9 mouse cellular contexts compared by ENCODE assay signal in genomic region chr17:24243311-24243969, GRCm38 (mm10). TPM values are rescaled to one million over a fixed set of nuclear protein-coding genes. Genes with fewer than 3 reads are reported as not detected.
DNase-seq lines count a peak whose midpoint lies in the region; ATAC-seq lines count a peak whose summit lies in the region.
"Had no signal": no experiment of that assay in that cellular context is flagged by ENCODE, and none has a peak within 500 bp of the region (broad histone marks: within the 10 kb centered on the region; RNA-seq: fewer than 3 reads in every experiment).

No protein-coding gene starts in this region.

- DNase-seq in intestine, embryonic 14.5 days (ENCODE audit: low spot score): peak; percentile 73
- peak; percentile 48 for DNase-seq in A20 (ENCODE audit: low read depth, low spot score)
- peak; percentile 56 for DNase-seq in T-cell, adult 2 months (ENCODE audit: low spot score)
- DNase-seq in kidney, postnatal 4 days: peak; percentile 71 to 72
- DNase-seq in splenic B cell, adult 2 months (ENCODE audit: low read depth, low spot score): peak; percentile 66
- DNase-seq in cerebellum, adult 11-12 months: no peak

- no peak overlapping the region for H3K9ac ChIP-seq in intestine, embryonic 14.5 days (ENCODE audit: low read length)
- H3K9ac ChIP-seq in intestine, embryonic 16.5 days (ENCODE audit: low read depth, low read length): no peak overlapping the region
- H3K9ac ChIP-seq in forebrain, embryonic 12.5 days: no peak overlapping the region
- H3K9ac ChIP-seq: midbrain, embryonic 12.5 days had no signal

- 79% methylated on average over 4 of the region's 4 CpGs for WGBS in intestine, embryonic 14.5 days
- 83% methylated on average over 4 of the region's 4 CpGs for WGBS in intestine, embryonic 16.5 days
- 88% methylated on average over 4 of the region's 4 CpGs for WGBS in forebrain, embryonic 12.5 days

- no peaks in the 10 kb centered on the region for H3K27me3 ChIP-seq in intestine, embryonic 14.5 days (replicated peaks; ENCODE audit: control insufficient read depth, insufficient read depth, low read length)
- H3K27me3 ChIP-seq in intestine, embryonic 16.5 days (replicated peaks; ENCODE audit: control insufficient read depth, insufficient read depth, low read length): no peaks in the 10 kb centered on the region
- no peaks in the 10 kb centered on the region for H3K27me3 ChIP-seq in splenic B cell, adult 2 months (ENCODE audit: control insufficient read depth, insufficient read depth, low read length, poor library complexity, severe bottlenecking)
- no peaks in the 10 kb centered on the region for H3K27me3 ChIP-seq in forebrain, embryonic 12.5 days
- H3K27me3 ChIP-seq: midbrain, embryonic 12.5 days had no signal

- H3K9me3 ChIP-seq in intestine, embryonic 14.5 days (ENCODE audit: control insufficient read depth, low read length): peaks cover 9% of the 10 kb centered on the region; the same call in 1 of the 2 replicates
- H3K9me3 ChIP-seq in intestine, embryonic 16.5 days (ENCODE audit: control insufficient read depth, low read length): peaks cover 7% of the 10 kb centered on the region; the same call in 1 of the 2 replicates
- peaks cover 7% of the 10 kb centered on the region; the same call in 1 of the 2 replicates for H3K9me3 ChIP-seq in forebrain, embryonic 12.5 days

- no peaks in the 10 kb centered on the region for H3K4me1 ChIP-seq in intestine, embryonic 14.5 days (replicated peaks; ENCODE audit: control insufficient read depth, insufficient read depth, low read length)
- no peaks in the 10 kb centered on the region for H3K4me1 ChIP-seq in intestine, embryonic 16.5 days (ENCODE audit: control insufficient read depth, insufficient read depth, low read length)
- H3K4me1 ChIP-seq in forebrain, embryonic 12.5 days: no peaks in the 10 kb centered on the region
- H3K4me1 ChIP-seq: midbrain, embryonic 12.5 days had no signal

- H3K4me2 ChIP-seq in intestine, embryonic 14.5 days (ENCODE audit: low read length): no peak overlapping the region
- H3K4me2 ChIP-seq in intestine, embryonic 16.5 days (ENCODE audit: low read depth, low read length): no peak overlapping the region
- H3K4me2 ChIP-seq in forebrain, embryonic 12.5 days: no peak overlapping the region
- H3K4me2 ChIP-seq: midbrain, embryonic 12.5 days had no signal

- ATAC-seq in intestine, embryonic 14.5 days (replicated peaks; ENCODE audit: low FRiP score, low TSS enrichment, low read depth): no peak
- no peak for ATAC-seq in intestine, embryonic 16.5 days
- no peak for ATAC-seq in forebrain, embryonic 12.5 days (ENCODE audit: low FRiP score)

- H3K36me3 ChIP-seq in intestine, embryonic 14.5 days (ENCODE audit: control insufficient read depth, insufficient read depth, low read length): peaks cover 90% of the 10 kb centered on the region
- peaks cover 54% of the 10 kb centered on the region for H3K36me3 ChIP-seq in intestine, embryonic 16.5 days (ENCODE audit: control insufficient read depth, insufficient read depth, low read length)
- 0 out of 2 replicates have a peak, but pooled peaks cover 3% of the 10 kb centered on the region for H3K36me3 ChIP-seq in splenic B cell, adult 2 months (ENCODE audit: control insufficient read depth, insufficient read depth, low read length, poor library complexity, severe bottlenecking)
- H3K36me3 ChIP-seq in forebrain, embryonic 12.5 days (replicated peaks): peaks cover 92% of the 10 kb centered on the region

- no peak overlapping the region for H3K27ac ChIP-seq in intestine, embryonic 14.5 days (ENCODE audit: low read depth)
- H3K27ac ChIP-seq in intestine, embryonic 16.5 days (ENCODE audit: low read length): no peak overlapping the region
- H3K27ac ChIP-seq in forebrain, embryonic 12.5 days: no peak overlapping the region
- H3K27ac ChIP-seq: midbrain, embryonic 12.5 days had no signal

- no peak overlapping the region for H3K4me3 ChIP-seq in intestine, embryonic 14.5 days (ENCODE audit: low read depth, low read length)
- H3K4me3 ChIP-seq in intestine, embryonic 16.5 days (ENCODE audit: low read length): no peak overlapping the region
- no peak overlapping the region for H3K4me3 ChIP-seq in forebrain, embryonic 12.5 days (replicated peaks)
- H3K4me3 ChIP-seq: midbrain, embryonic 12.5 days had no signal

RNA-seq across cellular contexts. Expression of gene Ccnf, which starts 7.8 kb away (rescaled TPM):
- 59.8 and 65.5 TPM in 2 replicates for polyA plus RNA-seq in intestine, embryonic 14.5 days (2014; fragmentation: Nextera tagmentation; extraction: Ambion mirVana)
- polyA plus RNA-seq in intestine, embryonic 16.5 days (2015; fragmentation: Nextera tagmentation; extraction: Ambion mirVana): 45.6 and 49.9 TPM in 2 replicates
- 94.2 and 95.6 TPM in 2 replicates for polyA plus RNA-seq in forebrain, embryonic 12.5 days (2016; fragmentation: Nextera tagmentation; extraction: Ambion mirVana)

RNA-seq across cellular contexts. Expression of gene Tedc2, which starts 22.8 kb away (rescaled TPM):
- 13.5 and 14.4 TPM in 2 replicates for polyA plus RNA-seq in intestine, embryonic 14.5 days (2014; fragmentation: Nextera tagmentation; extraction: Ambion mirVana)
- 8.7 TPM in 2 replicates for polyA plus RNA-seq in intestine, embryonic 16.5 days (2015; fragmentation: Nextera tagmentation; extraction: Ambion mirVana)
- polyA plus RNA-seq in forebrain, embryonic 12.5 days (2016; fragmentation: Nextera tagmentation; extraction: Ambion mirVana): 15.3 and 16.7 TPM in 2 replicates

RNA-seq across cellular contexts. Expression of gene Ntn3, which starts 34.1 kb away (rescaled TPM):
- polyA plus RNA-seq in intestine, embryonic 14.5 days (2014; fragmentation: Nextera tagmentation; extraction: Ambion mirVana): 7.8 and 8.7 TPM in 2 replicates
- polyA plus RNA-seq in intestine, embryonic 16.5 days (2015; fragmentation: Nextera tagmentation; extraction: Ambion mirVana): 3.1 and 3.5 TPM in 2 replicates
- polyA plus RNA-seq in forebrain, embryonic 12.5 days (2016; fragmentation: Nextera tagmentation; extraction: Ambion mirVana): 4.3 and 5.2 TPM in 2 replicates

RNA-seq across cellular contexts. Expression of gene Tbc1d24, which starts 38.1 kb away (rescaled TPM):
- 4.8 and 5.8 TPM in 2 replicates for polyA plus RNA-seq in intestine, embryonic 14.5 days (2014; fragmentation: Nextera tagmentation; extraction: Ambion mirVana)
- 5.5 and 6.1 TPM in 2 replicates for polyA plus RNA-seq in intestine, embryonic 16.5 days (2015; fragmentation: Nextera tagmentation; extraction: Ambion mirVana)
- 8.5 and 10.8 TPM in 2 replicates for polyA plus RNA-seq in forebrain, embryonic 12.5 days (2016; fragmentation: Nextera tagmentation; extraction: Ambion mirVana)
